Comparison of ENCODE assay signal across 8 mouse cellular contexts in the genomic region with DNA sequence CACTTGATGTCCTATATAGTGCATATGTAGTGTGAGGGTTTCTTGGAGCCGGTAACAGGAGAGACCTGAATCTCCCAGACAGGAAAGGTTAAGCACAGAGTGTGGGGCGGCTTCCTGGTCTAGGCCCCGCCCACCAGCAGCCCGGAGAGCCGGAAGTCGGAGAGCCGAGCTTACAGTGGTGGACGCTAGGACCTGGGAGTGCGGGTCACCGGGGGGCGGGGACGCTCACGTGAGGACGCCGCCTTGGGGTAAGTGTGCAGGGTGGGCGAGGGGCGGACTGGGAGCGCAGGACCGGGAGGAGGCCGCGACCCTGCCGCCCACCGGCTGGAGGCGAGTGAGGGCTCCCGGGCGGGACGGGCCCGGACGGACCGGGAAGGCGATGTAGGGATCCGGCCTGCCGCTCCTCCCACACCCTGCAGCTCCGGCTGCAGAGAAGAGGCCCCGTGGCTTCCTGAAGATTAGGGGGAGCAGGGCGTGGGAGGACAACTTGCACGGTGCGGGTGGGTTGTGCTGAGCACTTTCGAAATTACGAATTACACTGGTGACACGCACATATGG. TPM values are rescaled to one million over a fixed set of nuclear protein-coding genes. Genes with fewer than 3 reads are reported as not detected.
DNase-seq lines count a peak whose midpoint lies in the region; ATAC-seq and TF ChIP-seq lines count a peak whose summit lies in the region.

Washc1 (plus strand) TSS at position 144 of the 558 bp plus-strand sequence.

- peaks cover 12% of the 10 kb centered on the region for H3K79me2 ChIP-seq in C2C12 (ENCODE audit: control insufficient read depth, insufficient read depth)

- H3K4me3 ChIP-seq in C2C12 (ENCODE audit: insufficient read depth, poor library complexity, severe bottlenecking), result peak within 1 kb of the TSS; percentile 72
- H3K4me3 ChIP-seq in erythroblast, embryonic 14.5 days (replicated peaks), result peak within 1 kb of the TSS; percentile 65
- H3K4me3 ChIP-seq in heart, embryonic 12.5 days, result peak within 1 kb of the TSS; percentile 97
- H3K4me3 ChIP-seq in liver, embryonic 12.5 days, result peak within 1 kb of the TSS; percentile 91
- peak within 1 kb of the TSS; percentile 88 for H3K4me3 ChIP-seq in stomach, embryonic 15.5 days (replicated peaks)

- H3K4me2 ChIP-seq in heart, embryonic 12.5 days, result peak within 1 kb of the TSS; percentile 76
- peak within 1 kb of the TSS; percentile 75 for H3K4me2 ChIP-seq in liver, embryonic 12.5 days
- H3K4me2 ChIP-seq in stomach, embryonic 15.5 days, result peak within 1 kb of the TSS; percentile 61

- peaks cover 47% of the 10 kb centered on the region for H3K4me1 ChIP-seq in erythroblast, embryonic 14.5 days (ENCODE audit: control insufficient read depth)
- H3K4me1 ChIP-seq in heart, embryonic 12.5 days (replicated peaks), result peaks cover 16% of the 10 kb centered on the region
- peaks cover 36% of the 10 kb centered on the region for H3K4me1 ChIP-seq in liver, embryonic 12.5 days
- H3K4me1 ChIP-seq in stomach, embryonic 15.5 days, result peaks cover 11% of the 10 kb centered on the region; the same call in 1 of the 2 replicates

- H3K36me3 ChIP-seq in C2C12 (ENCODE audit: control insufficient read depth, insufficient read depth), result peaks cover 18% of the 10 kb centered on the region
- peaks cover 30% of the 10 kb centered on the region for H3K36me3 ChIP-seq in erythroblast, embryonic 14.5 days (ENCODE audit: control insufficient read depth)
- H3K36me3 ChIP-seq in heart, embryonic 12.5 days, result peaks cover 30% of the 10 kb centered on the region
- H3K36me3 ChIP-seq in liver, embryonic 12.5 days, result peaks cover 30% of the 10 kb centered on the region
- peaks cover 26% of the 10 kb centered on the region for H3K36me3 ChIP-seq in stomach, embryonic 15.5 days

- peak within 1 kb of the TSS; percentile 89 for H3K27ac ChIP-seq in heart, embryonic 12.5 days (ENCODE audit: poor library complexity, severe bottlenecking)
- H3K27ac ChIP-seq in liver, embryonic 12.5 days, result peak within 1 kb of the TSS; percentile 89
- H3K27ac ChIP-seq in stomach, embryonic 15.5 days, result peak within 1 kb of the TSS; percentile 85

- no peak for TF ChIP-seq CTCF in C2C12 (IDR thresholded peaks at IDR 0.05; ENCODE audit: control insufficient read depth, insufficient read depth, insufficient read length)
- no peak for TF ChIP-seq CTCF in brain, embryonic 14.5 days (IDR thresholded peaks at IDR 0.05; ENCODE audit: borderline replicate concordance, extremely low read depth, insufficient read depth, insufficient read length)

- ATAC-seq in heart, embryonic 12.5 days (ENCODE audit: insufficient number of reproducible peaks, low FRiP score), result peak; percentile 99
- peak; percentile 98 for ATAC-seq in liver, embryonic 12.5 days
- ATAC-seq in stomach, embryonic 15.5 days (ENCODE audit: insufficient read depth, low FRiP score, low read depth), result peak; percentile 99

- peaks cover 7% of the 10 kb centered on the region for H3K79me3 ChIP-seq in C2C12 (ENCODE audit: low read depth)

- H3K27me3 ChIP-seq in C2C12 (ENCODE audit: control insufficient read depth, insufficient read depth, insufficient read length), result no peaks in the 10 kb centered on the region
- no peaks in the 10 kb centered on the region for H3K27me3 ChIP-seq in erythroblast, embryonic 14.5 days (ENCODE audit: control insufficient read depth)
- H3K27me3 ChIP-seq in heart, embryonic 12.5 days (replicated peaks), result no peaks in the 10 kb centered on the region
- no peaks in the 10 kb centered on the region for H3K27me3 ChIP-seq in liver, embryonic 12.5 days (replicated peaks)
- H3K27me3 ChIP-seq in stomach, embryonic 15.5 days (replicated peaks), result no peaks in the 10 kb centered on the region

- peak; percentile 58; the same call in 1 of the 2 replicates for TF ChIP-seq POLR2A in brain, embryonic 14.5 days (IDR thresholded peaks at IDR 0.05; ENCODE audit: borderline replicate concordance, extremely low read depth, insufficient read depth, insufficient read length, poor library complexity, severe bottlenecking)

- under 1% methylated on average over 40 of the region's 41 CpGs for WGBS in heart, embryonic 12.5 days
- WGBS in liver, embryonic 12.5 days (ENCODE audit: insufficient replicate concordance), result under 1% methylated on average over 41 of the region's 41 CpGs
- WGBS in stomach, embryonic 15.5 days, result under 1% methylated on average over 39 of the region's 41 CpGs

- H3K9ac ChIP-seq in heart, embryonic 12.5 days, result peak within 1 kb of the TSS; percentile 91
- peak within 1 kb of the TSS; percentile 83 for H3K9ac ChIP-seq in liver, embryonic 12.5 days
- peak within 1 kb of the TSS; percentile 60 for H3K9ac ChIP-seq in stomach, embryonic 15.5 days

- H3K9me3 ChIP-seq in erythroblast, embryonic 14.5 days (ENCODE audit: control insufficient read depth, low read length), result no peaks in the 10 kb centered on the region
- no peaks in the 10 kb centered on the region for H3K9me3 ChIP-seq in heart, embryonic 12.5 days (replicated peaks)
- no peaks in the 10 kb centered on the region for H3K9me3 ChIP-seq in liver, embryonic 12.5 days (replicated peaks)
- H3K9me3 ChIP-seq in stomach, embryonic 15.5 days, result no peaks in the 10 kb centered on the region

- H3ac ChIP-seq in C2C12 (ENCODE audit: control insufficient read depth, insufficient read length, low read depth), result peak within 1 kb of the TSS; percentile 94

- peak; percentile 97 for DNase-seq in brain, embryonic 14.5 days (ENCODE audit: low read depth)
- DNase-seq in kidney, postnatal 10 days, result peak; percentile 95
- DNase-seq in natural killer cell, adult 2 months (ENCODE audit: low spot score in 2 of 2), result peak; percentile 79 to 85

TF ChIP-seq in C2C12, 6 proteins besides CTCF, POLR2A, EP300 and RAD21:
- TF ChIP-seq USF1 (IDR thresholded peaks at IDR 0.05; ENCODE audit: low read depth) (peak; percentile 73), MYOG (IDR thresholded peaks at IDR 0.05; ENCODE audit: control insufficient read depth, extremely low read depth, insufficient read length) (no peak)

RNA-seq across cellular contexts. Expression of gene Washc1, which starts in this region (rescaled TPM):
- polyA plus RNA-seq in C2C12 (2012; fragmentation: generic; extraction: Trizol), result 34.5 TPM
- polyA plus RNA-seq in brain, embryonic 14.5 days (2012; rRNA removed), result 56.1 and 58.3 TPM in 2 replicates
- polyA plus RNA-seq in erythroblast, embryonic 14.5 days (2012), result 2.2 and 2.3 TPM in 2 replicates
- 27.6 and 30.2 TPM in 2 replicates for polyA plus RNA-seq in heart, embryonic 12.5 days (2016; fragmentation: Nextera tagmentation; extraction: Ambion mirVana)
- 23.0 and 23.9 TPM in 2 replicates for polyA plus RNA-seq in liver, embryonic 12.5 days (2016; fragmentation: Nextera tagmentation; extraction: Ambion mirVana)
- 33.3 and 37.8 TPM in 2 replicates for polyA plus RNA-seq in stomach, embryonic 15.5 days (2015; fragmentation: Nextera tagmentation; extraction: Ambion mirVana)

Comparison
In these comparisons a context has a peak if more than half of its experiments do, and no peak if none do; other contexts are left out.
1. Peak in every context shown above with its lines: DNase-seq, ATAC-seq, H3K4me3 ChIP-seq and H3K27ac ChIP-seq.